Mouse (Mus musculus) bone marrow, adult 2 months (tissue): Measurements from ENCODE around the gene Exoc3l2.

Experiments
- CTCF ChIP-seq: fragments of 200-500 bp; IDR thresholded peaks from 2 replicates; pipeline ENCODE4 v1.5.1; 2011; ENCODE audit warnings: low read length, control low read depth; ENCODE audit not compliant: control insufficient read depth, insufficient read depth
- POLR2A ChIP-seq: fragments of 200-500 bp; IDR thresholded peaks from 2 replicates; pipeline ENCODE4 v1.6.1; 2011; ENCODE audit warnings: low read depth, mild to moderate bottlenecking, control low read depth, low read length, borderline replicate concordance; ENCODE audit not compliant: control insufficient read depth

- TF ChIP-seq POLR2A (no peak), CTCF (no peak)
These were observed 5.1 kb downstream of the Exoc3l2 start for GRCm38 (mm10) chr7:19468279-19468678.
